Mouse (Mus musculus): ENCODE measurements at regions not wholly inside any gene's neighbourhood (a gene's known extent, or its start where the extent isn't known, plus 50 kb on each side); places are given as distances from the start of the nearest gene placed in this dataset.
A peak's percentile ranks its signal among the peaks of the same experiment; 100 is the strongest.

GRCm38 (mm10) chr14:110472743-110473142 lies 282.2 kb downstream of the Slitrk6 start:
- Histone ChIP-seq H3K9ac (replicated peaks; ENCODE audit: low read length) (no peak overlapping the region), H3K4me3 (ENCODE audit: low read depth, low read length) (no peak overlapping the region), H3K27ac (replicated peaks; ENCODE audit: low read depth, low read length) (no peak overlapping the region), H3K4me2 (ENCODE audit: low read depth, low read length) (no peak overlapping the region), H3K9me3 (replicated peaks; ENCODE audit: control insufficient read depth, low read length) (no peaks in the 10 kb centered on the region), H3K36me3 (replicated peaks; ENCODE audit: control insufficient read depth, insufficient read depth, low read depth, low read length) (no peaks in the 10 kb centered on the region), H3K4me1 (ENCODE audit: control insufficient read depth, insufficient read depth, low read length) (no peaks in the 10 kb centered on the region), H3K27me3 (ENCODE audit: control insufficient read depth, insufficient read depth, low read length) (no peaks in the 10 kb centered on the region)
- DNase-seq (ENCODE audit: low spot score) (peak; percentile 28), ATAC-seq (replicated peaks; ENCODE audit: insufficient number of reproducible peaks, low FRiP score, low TSS enrichment, low read depth) (peak; percentile 76; the same call in 1 of the 2 replicates)
- 31% methylated on average over 3 of the region's 3 CpGs for WGBS

- Histone ChIP-seq H3K27ac (replicated peaks; ENCODE audit: low read depth, low read length) (no peak overlapping the region), H3K27me3 (ENCODE audit: control insufficient read depth, insufficient read depth, low read length) (no peaks in the 10 kb centered on the region), H3K9ac (replicated peaks; ENCODE audit: low read length) (no peak overlapping the region), H3K36me3 (replicated peaks; ENCODE audit: control insufficient read depth, insufficient read depth, low read depth, low read length) (no peaks in the 10 kb centered on the region), H3K4me3 (ENCODE audit: low read depth, low read length) (no peak overlapping the region), H3K4me2 (ENCODE audit: low read depth, low read length) (no peak overlapping the region), H3K9me3 (replicated peaks; ENCODE audit: control insufficient read depth, low read length) (no peaks in the 10 kb centered on the region), H3K4me1 (ENCODE audit: control insufficient read depth, insufficient read depth, low read length) (no peaks in the 10 kb centered on the region)
- no peak for ATAC-seq (replicated peaks; ENCODE audit: insufficient number of reproducible peaks, low FRiP score, low TSS enrichment, low read depth)
- no peak for DNase-seq (ENCODE audit: low spot score)
- 78% methylated on average over 3 of the region's 3 CpGs for WGBS
These were observed 282.8 kb downstream of the Slitrk6 start for GRCm38 (mm10) chr14:110472176-110472575.

- DNase-seq (ENCODE audit: low spot score) (no peak), ATAC-seq (replicated peaks; ENCODE audit: insufficient number of reproducible peaks, low FRiP score, low TSS enrichment, low read depth) (no peak)
- Histone ChIP-seq H3K36me3 (replicated peaks; ENCODE audit: control insufficient read depth, insufficient read depth, low read depth, low read length) (no peaks in the 10 kb centered on the region), H3K9me3 (replicated peaks; ENCODE audit: control insufficient read depth, low read length) (no peaks in the 10 kb centered on the region), H3K27me3 (ENCODE audit: control insufficient read depth, insufficient read depth, low read length) (no peaks in the 10 kb centered on the region), H3K27ac (replicated peaks; ENCODE audit: low read depth, low read length) (no peak overlapping the region), H3K9ac (replicated peaks; ENCODE audit: low read length) (no peak overlapping the region), H3K4me2 (ENCODE audit: low read depth, low read length) (no peak overlapping the region), H3K4me3 (ENCODE audit: low read depth, low read length) (no peak overlapping the region), H3K4me1 (ENCODE audit: control insufficient read depth, insufficient read depth, low read length) (no peaks in the 10 kb centered on the region)
- 68% methylated on average over 1 of the region's 1 CpGs for WGBS
These were observed 284.2 kb downstream of the Slitrk6 start for GRCm38 (mm10) chr14:110470714-110471113.

GRCm38 (mm10) chr14:110468457-110469311 lies 286.3 kb downstream of the Slitrk6 start:
- H3K4me1 ChIP-seq (ENCODE audit: control insufficient read depth, insufficient read depth, low read length) = no peaks in the 10 kb centered on the region
- H3K36me3 ChIP-seq (replicated peaks; ENCODE audit: control insufficient read depth, insufficient read depth, low read depth, low read length) = no peaks in the 10 kb centered on the region
- ATAC-seq (replicated peaks; ENCODE audit: insufficient number of reproducible peaks, low FRiP score, low TSS enrichment, low read depth) (no peak), DNase-seq (ENCODE audit: low spot score) (no peak)
- 57% methylated on average over 6 of the region's 6 CpGs for WGBS
- H3K9ac ChIP-seq (replicated peaks; ENCODE audit: low read length) = no peak overlapping the region
- H3K27me3 ChIP-seq (ENCODE audit: control insufficient read depth, insufficient read depth, low read length) = no peaks in the 10 kb centered on the region
- no peak overlapping the region for H3K27ac ChIP-seq (replicated peaks; ENCODE audit: low read depth, low read length)
- no peak overlapping the region for H3K4me3 ChIP-seq (ENCODE audit: low read depth, low read length)
- H3K9me3 ChIP-seq (replicated peaks; ENCODE audit: control insufficient read depth, low read length) = no peaks in the 10 kb centered on the region
- H3K4me2 ChIP-seq (ENCODE audit: low read depth, low read length) = no peak overlapping the region

Measured in embryonic facial prominence, embryonic 11.5 days (tissue).